Mouse (Mus musculus): Measurements from ENCODE around the gene Slc25a3. TPM values are rescaled to one million over a fixed set of nuclear protein-coding genes. Genes with fewer than 3 reads are reported as not detected.

The Slc25a3 gene
- 358 and 409 TPM in 2 replicates for polyA plus RNA-seq (2012; rRNA removed; ENCODE audit: low replicate concordance)

GRCm38 (mm10) chr10:91123828-91124822 is at the start of gene Slc25a3:
Slc25a3 (minus strand) TSS chr10:91124059.

GRCm38 (mm10) chr10:91082550-91083392 is 41.1 kb downstream of the Slc25a3 start, which contains the start of the genes Apaf1 and Ikbip:
Apaf1 (minus strand) TSS chr10:91082770.
Ikbip (plus strand) TSS chr10:91082940.

Other genes starting within 250 kb of the Slc25a3 start
- gene Apaf1, start 41.3 kb downstream of the Slc25a3 start, polyA plus RNA-seq (2012; rRNA removed; ENCODE audit: low replicate concordance): 4.8 and 8.2 TPM in 2 replicates
- 5.9 and 9.9 TPM in 2 replicates for gene Ikbip, start 41.1 kb downstream of the Slc25a3 start, polyA plus RNA-seq (2012; rRNA removed; ENCODE audit: low replicate concordance)
- 16.1 and 41.9 TPM in 2 replicates for gene Tmpo, start 57.3 kb upstream of the Slc25a3 start, polyA plus RNA-seq (2012; rRNA removed; ENCODE audit: low replicate concordance)

All from subcutaneous adipose tissue, adult 2 months (tissue).